Mouse (Mus musculus): ENCODE data around the gene Rabl3.

Gene Rabl3

DNA sequence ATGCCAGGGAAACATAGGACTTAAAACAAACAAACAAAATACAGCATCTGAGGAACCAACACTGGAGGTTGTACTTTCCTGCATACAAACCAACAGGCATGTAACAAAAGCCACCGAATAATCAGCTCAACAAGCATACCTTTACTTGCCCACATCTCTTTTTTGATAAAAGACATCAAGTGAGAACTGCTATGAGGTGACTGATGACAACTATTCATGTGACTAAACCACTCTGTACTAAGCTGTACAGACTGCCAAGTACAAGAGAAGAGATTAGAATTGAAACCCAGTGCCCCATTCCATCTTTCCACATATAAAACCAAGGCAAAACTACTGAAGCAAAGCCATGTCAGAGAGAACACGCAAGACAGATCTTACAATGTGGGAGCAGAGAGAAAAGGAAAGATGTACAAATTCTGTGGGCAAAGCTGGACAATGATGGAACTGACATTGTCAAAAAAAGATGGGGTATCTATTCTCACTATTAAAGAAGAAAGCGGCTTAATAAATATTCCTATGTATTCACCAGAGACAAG lies 12.9 kb upstream of the Rabl3 start:
- no peaks in the 10 kb centered on the region for H3K27me3 ChIP-seq (ENCODE audit: control insufficient read depth, insufficient read depth, low read length, poor library complexity, severe bottlenecking)
- peaks cover 15% of the 10 kb centered on the region for H3K36me3 ChIP-seq (ENCODE audit: control insufficient read depth, insufficient read depth, low read length, poor library complexity, severe bottlenecking)
- DNase-seq (ENCODE audit: low read depth, low spot score): no peak

DNA sequence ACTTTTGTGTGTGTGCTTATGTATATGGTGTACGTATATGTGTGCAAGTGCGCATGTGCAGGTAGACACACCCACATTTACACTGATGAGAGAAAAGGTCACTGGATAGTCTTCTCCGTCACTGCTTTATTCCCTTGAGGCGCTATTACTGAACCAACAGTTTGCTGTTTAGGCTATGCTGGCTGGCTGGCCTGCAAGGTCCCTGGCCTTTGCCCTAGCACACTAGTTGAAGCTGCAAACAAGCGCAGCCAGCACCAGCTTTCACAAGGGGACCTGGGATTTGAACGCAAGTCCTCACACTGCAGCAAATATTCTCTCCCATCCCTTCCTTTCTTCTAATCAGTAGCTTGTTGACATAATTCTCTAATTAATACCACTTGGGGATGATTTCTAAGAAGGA lies 9.5 kb upstream of the Rabl3 start:
- DNase-seq (ENCODE audit: low read depth, low spot score): no peak
- H3K36me3 ChIP-seq (ENCODE audit: control insufficient read depth, insufficient read depth, low read length, poor library complexity, severe bottlenecking): peaks cover 5% of the 10 kb centered on the region; the same call in 1 of the 2 replicates
- no peaks in the 10 kb centered on the region for H3K27me3 ChIP-seq (ENCODE audit: control insufficient read depth, insufficient read depth, low read length, poor library complexity, severe bottlenecking)

GRCm38 (mm10) chr16:37532046-37532445 lies 7.6 kb upstream of the Rabl3 start:
- no peak for DNase-seq (ENCODE audit: low read depth, low spot score)
- no peaks in the 10 kb centered on the region for H3K36me3 ChIP-seq (ENCODE audit: control insufficient read depth, insufficient read depth, low read length, poor library complexity, severe bottlenecking)
- no peaks in the 10 kb centered on the region for H3K27me3 ChIP-seq (ENCODE audit: control insufficient read depth, insufficient read depth, low read length, poor library complexity, severe bottlenecking)

DNA sequence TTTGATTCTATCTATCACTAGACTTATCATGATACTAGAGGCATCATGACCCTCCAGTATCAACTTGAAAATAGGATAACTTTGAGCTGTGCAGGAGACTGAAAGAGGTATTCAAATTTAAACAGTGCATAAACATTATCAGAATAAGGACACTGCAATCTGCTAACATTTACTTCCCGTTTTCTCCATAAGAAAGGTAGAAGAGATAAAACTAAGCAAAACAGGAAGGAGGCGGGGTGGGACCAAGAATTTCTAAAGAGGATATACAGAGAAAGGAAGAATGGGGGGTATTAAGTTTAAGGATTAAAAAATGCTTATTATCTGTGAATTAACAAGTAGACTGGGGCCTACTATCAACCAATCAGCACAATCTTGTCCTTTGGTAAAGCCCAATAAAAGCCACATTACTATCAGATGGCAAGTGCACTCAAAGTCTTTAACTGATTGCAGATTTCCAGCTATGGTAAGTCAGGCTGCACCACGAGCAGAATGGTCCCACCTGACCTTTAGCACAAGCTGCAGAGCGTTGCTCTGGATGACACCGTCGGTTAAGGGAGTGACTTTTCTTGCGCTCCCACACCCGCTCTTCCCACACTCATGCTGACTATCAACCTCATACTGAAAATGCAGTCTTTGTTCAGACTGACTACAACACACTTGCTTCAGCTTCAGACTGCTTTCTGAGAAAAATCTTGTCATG lies 6.2 kb upstream of the Rabl3 start:
- Histone ChIP-seq H3K36me3 (ENCODE audit: control insufficient read depth, insufficient read depth, low read length, poor library complexity, severe bottlenecking) (no peaks in the 10 kb centered on the region), H3K27me3 (ENCODE audit: control insufficient read depth, insufficient read depth, low read length, poor library complexity, severe bottlenecking) (no peaks in the 10 kb centered on the region)
- no peak for DNase-seq (ENCODE audit: low read depth, low spot score)

- peaks cover 3% of the 10 kb centered on the region; the same call in 1 of the 2 replicates for H3K36me3 ChIP-seq (ENCODE audit: control insufficient read depth, insufficient read depth, low read length, poor library complexity, severe bottlenecking)
- no peaks in the 10 kb centered on the region for H3K27me3 ChIP-seq (ENCODE audit: control insufficient read depth, insufficient read depth, low read length, poor library complexity, severe bottlenecking)
- no peak for DNase-seq (ENCODE audit: low read depth, low spot score)
Measured at GRCm38 (mm10) chr16:37539240-37539610, 460 bp upstream of the Rabl3 start.

- H3K36me3 ChIP-seq (ENCODE audit: control insufficient read depth, insufficient read depth, low read length, poor library complexity, severe bottlenecking): peaks cover 3% of the 10 kb centered on the region; the same call in 1 of the 2 replicates
- H3K27me3 ChIP-seq (ENCODE audit: control insufficient read depth, insufficient read depth, low read length, poor library complexity, severe bottlenecking): no peaks in the 10 kb centered on the region
- DNase-seq (ENCODE audit: low read depth, low spot score): no peak
Measured at GRCm38 (mm10) chr16:37540776-37541175, 1.1 kb downstream of the Rabl3 start.

DNA sequence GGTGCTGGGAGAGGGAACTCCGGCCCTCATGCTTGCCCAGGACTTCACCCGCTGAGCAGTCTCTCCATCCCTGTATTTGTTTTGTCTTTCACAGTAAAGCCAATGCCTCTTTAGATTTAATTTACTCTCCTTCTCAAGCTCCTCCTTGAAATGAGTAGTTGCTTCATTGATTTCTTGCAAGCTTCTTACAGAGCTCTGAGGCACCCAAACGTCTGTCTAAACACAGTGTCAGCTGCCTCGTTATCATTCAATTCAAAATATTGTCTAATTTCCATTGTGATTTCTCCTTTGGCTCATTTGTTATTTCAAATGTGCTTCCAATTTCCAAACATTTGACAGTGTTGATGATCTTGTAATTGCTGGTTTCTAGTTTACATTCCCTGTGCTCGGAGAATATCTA lies 6.6 kb downstream of the Rabl3 start:
- H3K27me3 ChIP-seq (ENCODE audit: control insufficient read depth, insufficient read depth, low read length, poor library complexity, severe bottlenecking): no peaks in the 10 kb centered on the region
- DNase-seq (ENCODE audit: low read depth, low spot score): no peak

DNA sequence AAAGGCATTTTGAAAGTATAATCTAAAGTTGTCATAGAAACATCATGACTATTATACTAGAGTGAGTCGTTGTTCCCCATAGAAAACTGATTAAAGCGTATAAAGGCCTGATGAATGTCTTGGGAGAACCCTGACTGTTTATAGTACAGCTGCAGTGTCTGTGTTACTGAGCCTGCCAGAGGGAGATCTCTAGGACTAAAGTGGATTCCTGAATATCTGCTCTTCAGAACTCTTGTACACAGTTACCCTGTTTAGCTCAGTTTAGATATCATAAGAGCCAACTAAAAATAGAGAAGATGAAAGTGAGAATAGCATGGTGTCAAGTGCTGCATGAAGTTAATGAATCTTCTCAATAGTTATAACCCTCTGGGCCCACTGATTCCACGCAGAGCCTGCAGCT lies 10.6 kb downstream of the Rabl3 start:
- Histone ChIP-seq H3K36me3 (ENCODE audit: control insufficient read depth, insufficient read depth, low read length, poor library complexity, severe bottlenecking) (no peaks in the 10 kb centered on the region), H3K27me3 (ENCODE audit: control insufficient read depth, insufficient read depth, low read length, poor library complexity, severe bottlenecking) (no peaks in the 10 kb centered on the region)
- DNase-seq (ENCODE audit: low read depth, low spot score): no peak

More for the DNA sequence above, 6.6 kb downstream of the Rabl3 start:
- H3K36me3 ChIP-seq (ENCODE audit: control insufficient read depth, insufficient read depth, low read length, poor library complexity, severe bottlenecking): peaks cover 3% of the 10 kb centered on the region; the same call in 1 of the 2 replicates

- no peaks in the 10 kb centered on the region for H3K36me3 ChIP-seq (ENCODE audit: control insufficient read depth, insufficient read depth, low read length, poor library complexity, severe bottlenecking)
Measured at GRCm38 (mm10) chr16:37550981-37551380, 11.3 kb downstream of the Rabl3 start.

DNA sequence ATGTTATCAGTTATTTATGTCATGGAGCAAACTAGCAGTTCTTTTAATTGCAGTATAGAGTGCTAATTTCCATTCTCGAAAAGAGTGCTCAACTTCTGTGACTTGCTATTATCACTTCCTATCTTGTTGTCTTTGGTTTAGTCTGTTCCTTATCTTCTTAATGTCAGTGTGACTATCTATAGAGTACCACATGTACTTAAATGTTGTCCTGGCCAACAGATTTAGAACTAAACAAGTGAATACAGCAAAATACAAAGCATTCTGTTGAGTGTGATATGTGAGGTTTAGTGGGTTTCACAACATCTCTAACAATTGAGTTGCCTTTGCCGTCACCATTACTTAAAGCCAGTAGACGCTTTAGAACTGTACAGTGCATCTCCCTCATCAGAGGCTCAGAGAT lies 13.1 kb downstream of the Rabl3 start:
- Histone ChIP-seq H3K36me3 (ENCODE audit: control insufficient read depth, insufficient read depth, low read length, poor library complexity, severe bottlenecking) (peaks cover 2% of the 10 kb centered on the region), H3K27me3 (ENCODE audit: control insufficient read depth, insufficient read depth, low read length, poor library complexity, severe bottlenecking) (no peaks in the 10 kb centered on the region)
- no peak for DNase-seq (ENCODE audit: low read depth, low spot score)

More at GRCm38 (mm10) chr16:37550981-37551380, 11.3 kb downstream of the Rabl3 start:
- no peak for DNase-seq (ENCODE audit: low read depth, low spot score)
- H3K27me3 ChIP-seq (ENCODE audit: control insufficient read depth, insufficient read depth, low read length, poor library complexity, severe bottlenecking): no peaks in the 10 kb centered on the region

DNA sequence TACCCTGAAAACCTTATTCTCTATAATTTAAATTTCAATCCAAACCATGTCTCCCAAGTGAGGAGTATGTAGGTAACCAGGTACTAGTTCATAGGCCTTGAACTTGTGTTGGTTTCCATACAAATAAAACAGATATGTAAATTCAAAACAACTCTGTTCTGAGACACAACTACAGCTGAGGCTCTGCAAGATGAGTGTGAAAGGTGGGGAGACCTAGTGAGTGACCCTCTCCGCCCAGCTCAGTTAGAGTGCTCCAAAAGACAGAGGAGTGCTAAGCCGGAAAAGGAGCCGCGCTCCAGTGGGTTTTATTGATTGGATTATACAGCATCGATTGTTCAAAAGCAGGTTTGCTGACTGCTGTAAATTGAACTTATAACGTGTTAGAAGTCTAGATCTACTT lies 22.7 kb downstream of the Rabl3 start:
- Histone ChIP-seq H3K27me3 (ENCODE audit: control insufficient read depth, insufficient read depth, low read length, poor library complexity, severe bottlenecking) (no peaks in the 10 kb centered on the region), H3K36me3 (ENCODE audit: control insufficient read depth, insufficient read depth, low read length, poor library complexity, severe bottlenecking) (no peaks in the 10 kb centered on the region; the same call in 1 of the 2 replicates)

GRCm38 (mm10) chr16:37562961-37563360 lies 23.3 kb downstream of the Rabl3 start:
- Histone ChIP-seq H3K36me3 (ENCODE audit: control insufficient read depth, insufficient read depth, low read length, poor library complexity, severe bottlenecking) (no peaks in the 10 kb centered on the region), H3K27me3 (ENCODE audit: control insufficient read depth, insufficient read depth, low read length, poor library complexity, severe bottlenecking) (no peaks in the 10 kb centered on the region)
- no peak for DNase-seq (ENCODE audit: low read depth, low spot score)

More for the DNA sequence above, 22.7 kb downstream of the Rabl3 start:
- DNase-seq (ENCODE audit: low read depth, low spot score): no peak

DNA sequence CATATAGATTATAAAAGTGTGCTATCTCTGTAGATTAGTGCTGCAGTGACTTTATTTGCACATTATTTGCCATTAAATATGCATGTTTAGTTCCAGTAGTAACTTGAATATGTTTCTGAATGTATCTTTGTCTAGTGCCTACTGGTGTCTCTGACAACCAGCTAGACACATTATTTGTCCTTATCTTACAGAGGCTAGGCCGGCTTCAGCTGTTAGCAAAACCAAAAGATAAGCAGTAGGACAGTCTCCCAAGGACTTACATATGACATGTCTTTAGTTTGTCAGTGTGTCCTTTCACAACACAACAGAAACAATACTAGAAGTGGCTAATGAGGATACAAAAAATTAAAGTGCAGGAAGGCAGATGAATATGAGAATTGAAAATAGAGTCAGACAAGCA lies 25.4 kb downstream of the Rabl3 start:
- H3K36me3 ChIP-seq (ENCODE audit: control insufficient read depth, insufficient read depth, low read length, poor library complexity, severe bottlenecking): no peaks in the 10 kb centered on the region
- no peak for DNase-seq (ENCODE audit: low read depth, low spot score)
- H3K27me3 ChIP-seq (ENCODE audit: control insufficient read depth, insufficient read depth, low read length, poor library complexity, severe bottlenecking): no peaks in the 10 kb centered on the region

DNA sequence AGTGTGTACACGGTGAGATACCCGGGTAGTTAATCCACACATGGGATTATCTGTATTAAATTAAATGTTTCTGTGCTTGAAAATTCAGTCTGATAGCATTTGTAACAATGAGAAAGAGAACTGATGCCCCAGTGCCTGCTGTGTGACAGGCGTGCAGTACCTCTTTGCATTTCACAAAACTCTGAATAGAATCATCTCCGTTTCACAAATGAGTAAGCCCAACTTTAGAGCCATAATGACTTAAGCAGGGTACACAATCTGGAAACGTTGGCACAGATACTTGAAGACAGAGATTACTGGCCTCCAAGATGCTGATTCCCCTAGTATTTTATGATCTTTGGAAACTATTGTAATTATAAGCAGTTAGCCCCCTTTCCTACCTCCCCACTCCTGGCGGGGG lies 26.4 kb downstream of the Rabl3 start:
- H3K27me3 ChIP-seq (ENCODE audit: control insufficient read depth, insufficient read depth, low read length, poor library complexity, severe bottlenecking): no peaks in the 10 kb centered on the region
- no peaks in the 10 kb centered on the region for H3K36me3 ChIP-seq (ENCODE audit: control insufficient read depth, insufficient read depth, low read length, poor library complexity, severe bottlenecking)
- DNase-seq (ENCODE audit: low read depth, low spot score): no peak

DNA sequence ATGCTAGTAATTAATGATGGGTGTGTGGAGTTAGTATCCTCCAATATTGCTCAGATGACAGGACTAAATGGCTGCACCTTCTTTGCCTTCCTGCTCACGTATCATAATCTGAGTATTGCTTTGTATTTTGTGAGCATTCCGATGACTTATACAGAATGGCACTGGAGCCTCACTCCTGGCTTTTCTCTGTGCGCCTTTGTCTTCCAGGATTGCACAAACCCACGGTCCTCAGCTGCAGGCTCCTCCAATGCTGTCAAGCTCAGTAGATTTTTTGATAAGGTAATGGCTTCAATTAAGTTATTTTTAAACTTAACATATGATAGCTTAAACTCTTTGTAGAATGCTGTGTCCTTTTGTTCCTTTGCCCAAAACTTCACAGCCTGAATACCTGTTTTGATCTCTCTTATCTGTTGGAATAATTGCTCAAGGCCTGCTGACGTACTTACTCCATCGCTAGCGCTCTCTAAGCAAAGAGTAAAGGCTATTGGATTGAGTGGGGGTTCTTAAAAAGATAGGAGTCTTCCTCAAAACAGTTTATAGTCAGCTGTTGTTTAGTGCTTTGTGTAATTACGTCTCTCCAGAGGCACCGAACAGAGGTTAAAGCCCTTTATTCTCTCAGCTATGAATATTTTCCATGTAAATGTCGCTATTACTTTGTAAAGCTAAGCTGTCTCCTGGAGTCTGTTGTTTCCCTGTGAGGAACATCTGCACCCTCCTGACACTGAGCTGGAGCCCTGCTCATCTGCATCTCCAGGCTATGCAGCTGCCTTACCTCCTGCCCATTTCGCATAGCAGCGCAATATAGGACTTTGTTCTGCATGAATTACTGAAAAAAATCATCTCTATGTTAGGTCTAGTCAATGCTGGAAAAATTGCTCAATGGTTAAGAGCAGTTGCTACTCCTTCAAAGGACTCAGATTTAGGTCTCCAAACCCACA lies 27.7 kb downstream of the Rabl3 start:
- Histone ChIP-seq H3K36me3 (ENCODE audit: control insufficient read depth, insufficient read depth, low read length, poor library complexity, severe bottlenecking) (no peaks in the 10 kb centered on the region), H3K27me3 (ENCODE audit: control insufficient read depth, insufficient read depth, low read length, poor library complexity, severe bottlenecking) (no peaks in the 10 kb centered on the region)
- no peak for DNase-seq (ENCODE audit: low read depth, low spot score)
